Mouse (Mus musculus) Patski (cell line): ENCODE results near the gene Lrp3. TPM values are rescaled to one million over a fixed set of nuclear protein-coding genes. Genes with fewer than 3 reads are reported as not detected.

ENCODE experiments used
- ATAC-seq: fragments of 100-300 bp; one replicate; pipeline ENCODE4 v1.8.0; 2021
- CTCF ChIA-PET: fragments of 350-600 bp; sonication (Branson Sonifier 250); formaldehyde crosslinking; loops from one replicate; lab custom pipeline; 2022; ENCODE audit warnings: inconsistent platforms; lab: Charles Lee
- POLR2A ChIA-PET: fragments of 350-600 bp; sonication (Branson Sonifier 250); formaldehyde crosslinking; loops from one replicate; lab custom pipeline; 2022; ENCODE audit warnings: antibody characterized with exemption, inconsistent platforms; lab: Charles Lee
- DNase-seq: peaks from one replicate; pipeline ENCODE4 v3.0.0-alpha.2; 2011; ENCODE audit warnings: low read depth, low spot score
- H3K27me3 ChIP-seq: fragments of 371-371 bp; one replicate; pipeline ENCODE4 v1.5.1; 2021
- CTCF ChIP-seq: fragments of 100-300 bp; IDR thresholded peaks from one replicate; pipeline ENCODE4 v1.5.1; 2021
- in situ Hi-C: fragments of 300-500 bp; cut with MboI; formaldehyde crosslinking; loops from 3 replicates; pipeline ENCODE4 v1.11.1; 2018; ENCODE audit warnings: low pct_unique_long_range_greater_than_20kb, mixed read lengths
- polyA plus RNA-seq: library from polyadenylated mRNA; unstranded; gene quantifications from one replicate; pipeline ENCODE4 v1.2.3, GENCODE M21; 2021

The Lrp3 gene
- polyA plus RNA-seq, 1 experiment from 2014 or later = 5.1 TPM

- ATAC-seq = no peak
- ChIA-PET POLR2A (no interaction called here), CTCF (no interaction called here)
- DNase-seq = no peak
- no peak for TF ChIP-seq CTCF
- in situ Hi-C loops = no loop called here
- peaks cover 6% of the 10 kb centered on the region for H3K27me3 ChIP-seq
Observed at GRCm38 (mm10) chr7:35232796-35233455, 17.6 kb upstream of the Lrp3 start.

- DNase-seq (no peak), ATAC-seq (no peak)
- H3K27me3 ChIP-seq = peaks cover 16% of the 10 kb centered on the region
- in situ Hi-C loops = no loop called here
- ChIA-PET CTCF (interaction anchor here (1.5 kb wide), 1 partner anchor 46 kb away, joined by 3 read pairs; no protein-coding TSS in a partner anchor), POLR2A (no interaction called here)
- TF ChIP-seq CTCF = no peak
Observed at GRCm38 (mm10) chr7:35230333-35230732, 15.0 kb upstream of the Lrp3 start.

- DNase-seq = no peak
- ChIA-PET CTCF (no interaction called here), POLR2A (no interaction called here)
- no peak for TF ChIP-seq CTCF
- ATAC-seq = no peak
- in situ Hi-C loops = no loop called here
- H3K27me3 ChIP-seq = peaks cover 40% of the 10 kb centered on the region
Observed at GRCm38 (mm10) chr7:35220694-35221365, 5.5 kb upstream of the Lrp3 start.

- CTCF ChIA-PET = no interaction called here
- in situ Hi-C loops = no loop called here
- TF ChIP-seq CTCF = no peak
- peaks cover 35% of the 10 kb centered on the region for H3K27me3 ChIP-seq
- POLR2A ChIA-PET = no interaction called here
- no peak for ATAC-seq
- no peak for DNase-seq
Observed at GRCm38 (mm10) chr7:35215731-35216130, 433 bp upstream of the Lrp3 start.

GRCm38 (mm10) chr7:35214442-35215222, 666 bp downstream of the Lrp3 start:
- DNase-seq = no peak
- POLR2A ChIA-PET = interaction anchor here (0.7 kb wide), 1 partner anchor 396 kb away, joined by 3 read pairs; no protein-coding TSS in a partner anchor
- in situ Hi-C loops = no loop called here
- no peak for TF ChIP-seq CTCF
- ATAC-seq = no peak
- CTCF ChIA-PET = no interaction called here
- peaks cover 30% of the 10 kb centered on the region for H3K27me3 ChIP-seq

- TF ChIP-seq CTCF = no peak
- no peak for DNase-seq
- peaks cover 12% of the 10 kb centered on the region for H3K27me3 ChIP-seq
- no peak for ATAC-seq
- CTCF ChIA-PET = interaction anchor here (1.1 kb wide), 1 partner anchor 52 kb away, joined by 3 read pairs; no protein-coding TSS in a partner anchor
- POLR2A ChIA-PET = no interaction called here
- in situ Hi-C loops = no loop called here
Observed at GRCm38 (mm10) chr7:35211791-35212190, 3.5 kb downstream of the Lrp3 start.

- ATAC-seq (no peak), DNase-seq (no peak)
- CTCF ChIA-PET = no interaction called here
- peaks cover 23% of the 10 kb centered on the region for H3K27me3 ChIP-seq
- POLR2A ChIA-PET = no interaction called here
- TF ChIP-seq CTCF = no peak
- in situ Hi-C loops = loop anchor here (25.0 kb wide), 1 partner anchor 787 kb away; no protein-coding TSS in a partner anchor
Observed at GRCm38 (mm10) chr7:35199755-35200154, 15.5 kb downstream of the Lrp3 start.

- no peak for TF ChIP-seq CTCF
- ChIA-PET CTCF (no interaction called here), POLR2A (no interaction called here)
- in situ Hi-C loops = loop anchor here (25.0 kb wide), 1 partner anchor 787 kb away; no protein-coding TSS in a partner anchor
- DNase-seq (no peak), ATAC-seq (no peak)
- peaks cover 25% of the 10 kb centered on the region for H3K27me3 ChIP-seq
Observed at GRCm38 (mm10) chr7:35198981-35199754, 16.1 kb downstream of the Lrp3 start.

GRCm38 (mm10) chr7:35197022-35197421, 18.3 kb downstream of the Lrp3 start:
- ATAC-seq (no peak), DNase-seq (no peak)
- no peak for TF ChIP-seq CTCF
- ChIA-PET CTCF (no interaction called here), POLR2A (no interaction called here)
- in situ Hi-C loops = loop anchor here (25.0 kb wide), 1 partner anchor 785 kb away; no protein-coding TSS in a partner anchor
- H3K27me3 ChIP-seq = peaks cover 27% of the 10 kb centered on the region

- H3K27me3 ChIP-seq = peaks cover 48% of the 10 kb centered on the region
- in situ Hi-C loops = loop anchor here (25.0 kb wide), 1 partner anchor 779 kb away; no protein-coding TSS in a partner anchor
- ATAC-seq (no peak), DNase-seq (no peak)
- POLR2A ChIA-PET = no interaction called here
- CTCF ChIA-PET = interaction anchor here (1.5 kb wide), 1 partner anchor 14 kb away, joined by 5 read pairs; no protein-coding TSS in a partner anchor
- no peak for TF ChIP-seq CTCF
Observed at GRCm38 (mm10) chr7:35191276-35191675, 24.0 kb downstream of the Lrp3 start.
